Mouse (Mus musculus) forebrain, embryonic 11.5 days (tissue): Measurements from ENCODE around the gene Stk36. TPM values are rescaled to one million over a fixed set of nuclear protein-coding genes. Genes with fewer than 3 reads are reported as not detected.
A peak's percentile ranks its signal among the peaks of the same experiment; 100 is the strongest.

Experiments
- ATAC-seq: fragments of 200-750 bp; cut with Nextera tagmentation; replicated peaks from 2 replicates; pipeline ENCODE4 v1.8.0; 2017; ENCODE audit warnings: moderate TSS enrichment; ENCODE audit not compliant: low FRiP score
- DNase-seq: peaks from one replicate; pipeline ENCODE4 v3.0.0-alpha.2; 2017; ENCODE audit warnings: low spot score
- H3K27ac ChIP-seq: fragments of 300-500 bp; sonication (generic); 2 replicates; pipeline ENCODE4 v1.5.1; 2014; ENCODE audit warnings: low read depth, low read length
- H3K27me3 ChIP-seq: fragments of 300-500 bp; sonication (generic); 2 replicates; pipeline ENCODE4 v1.6.1; 2014; ENCODE audit warnings: mild to moderate bottlenecking, low read length, mixed read lengths; ENCODE audit not compliant: control insufficient read depth, insufficient read depth
- H3K36me3 ChIP-seq: fragments of 300-500 bp; sonication (generic); 2 replicates; pipeline ENCODE4 v1.6.1; 2014; ENCODE audit warnings: mild to moderate bottlenecking, low read length, moderate library complexity, mixed read lengths; ENCODE audit not compliant: control insufficient read depth, insufficient read depth
- H3K4me1 ChIP-seq: fragments of 300-500 bp; sonication (generic); replicated peaks from 2 replicates; pipeline ENCODE4 v1.6.1; 2014; ENCODE audit warnings: low read length, mixed read lengths; ENCODE audit not compliant: control insufficient read depth, insufficient read depth
- H3K4me2 ChIP-seq: fragments of 300-500 bp; sonication (generic); 2 replicates; pipeline ENCODE4 v1.6.1; 2014; ENCODE audit warnings: low read depth, mild to moderate bottlenecking, low read length, moderate library complexity, mixed read lengths; ENCODE audit not compliant: severe bottlenecking
- H3K4me3 ChIP-seq: fragments of 300-500 bp; sonication (generic); 2 replicates; pipeline ENCODE4 v1.5.1; 2014; ENCODE audit warnings: low read depth, low read length
- H3K9ac ChIP-seq: fragments of 300-500 bp; sonication (generic); 2 replicates; pipeline ENCODE4 v1.6.1; 2014; ENCODE audit warnings: low read length
- H3K9me3 ChIP-seq: fragments of 300-500 bp; sonication (generic); 2 replicates; pipeline ENCODE4 v1.6.1; 2016; ENCODE audit warnings: low read length, mixed read lengths; ENCODE audit not compliant: control insufficient read depth
- WGBS: fragments of 180-500 bp; shearing (Covaris S2); extraction: QIAGEN DNeasy Blood & Tissue Kit; methylation state at CpG from one replicate; pipeline ENCODE4 v1.1.7; 2014; 5-methylcytosine and 5-hydroxymethylcytosine counted together
- polyA plus RNA-seq: library from polyadenylated mRNA; unstranded; fragments of >200 nt; fragmentation: Nextera tagmentation; extraction: Ambion mirVana; gene quantifications from 2 replicates; pipeline ENCODE4 v1.2.1, GENCODE M21; 2014

Gene Stk36
- polyA plus RNA-seq, 1 experiment from 2014 or later = 18.0 TPM

GRCm38 (mm10) chr1:74643926-74644325 is 42.7 kb downstream of the Stk36 start:
- ATAC-seq (no peak), DNase-seq (no peak)
- H3K4me3 ChIP-seq = no peak overlapping the region
- no peaks in the 10 kb centered on the region for H3K4me1 ChIP-seq
- H3K4me2 ChIP-seq = no peak overlapping the region
- H3K36me3 ChIP-seq = no peaks in the 10 kb centered on the region
- H3K9me3 ChIP-seq = no peaks in the 10 kb centered on the region
- no peak overlapping the region for H3K9ac ChIP-seq
- H3K27ac ChIP-seq = no peak overlapping the region
- no peaks in the 10 kb centered on the region for H3K27me3 ChIP-seq

GRCm38 (mm10) chr1:74661448-74662195 is 60.4 kb downstream of the Stk36 start, which contains the start of gene Ttll4:
TSS of gene Ttll4 (plus strand) at chr1:74661745.
- WGBS = 1% methylated on average over 66 of the region's 66 CpGs
- ATAC-seq = peak; percentile 98

GRCm38 (mm10) chr1:74662253-74662865 is 61.1 kb downstream of the Stk36 start:
- no peak for DNase-seq
- Histone ChIP-seq H3K27ac (peak overlapping the region; percentile 43; the same call in 1 of the 2 replicates), H3K4me3 (peak overlapping the region; percentile 59), H3K9ac (peak overlapping the region; percentile 77), H3K4me2 (peak overlapping the region; percentile 67), H3K36me3 (no peaks in the 10 kb centered on the region), H3K27me3 (no peaks in the 10 kb centered on the region), H3K9me3 (no peaks in the 10 kb centered on the region), H3K4me1 (0 out of 2 replicates have a peak, but pooled peaks cover 1% of the 10 kb centered on the region)
- 4% methylated on average over 13 of the region's 13 CpGs for WGBS
- no peak; the same call in 1 of the 2 replicates for ATAC-seq

More at GRCm38 (mm10) chr1:74661448-74662195, 60.4 kb downstream of the Stk36 start, which contains the start of gene Ttll4:
- peak within 1 kb of the TSS; percentile 43 for H3K27ac ChIP-seq
- peak within 1 kb of the TSS; percentile 59 for H3K4me3 ChIP-seq
- H3K9ac ChIP-seq = peak within 1 kb of the TSS; percentile 77
- no peaks in the 10 kb centered on the region for H3K36me3 ChIP-seq
- DNase-seq = peak; percentile 98
- H3K4me1 ChIP-seq = 0 out of 2 replicates have a peak, but pooled peaks cover 1% of the 10 kb centered on the region
- peak within 1 kb of the TSS; percentile 67 for H3K4me2 ChIP-seq
- no peaks in the 10 kb centered on the region for H3K9me3 ChIP-seq
- H3K27me3 ChIP-seq = no peaks in the 10 kb centered on the region

GRCm38 (mm10) chr1:74665153-74665552 is 63.9 kb downstream of the Stk36 start:
- no peak for ATAC-seq
- WGBS = 85% methylated on average over 6 of the region's 6 CpGs
- no peaks in the 10 kb centered on the region for H3K36me3 ChIP-seq
- 0 out of 2 replicates have a peak, but pooled peaks cover 1% of the 10 kb centered on the region for H3K4me1 ChIP-seq
- H3K27me3 ChIP-seq = no peaks in the 10 kb centered on the region
- no peak for DNase-seq
- H3K4me2 ChIP-seq = no peak overlapping the region
- no peak overlapping the region for H3K27ac ChIP-seq
- H3K4me3 ChIP-seq = no peak overlapping the region
- H3K9me3 ChIP-seq = no peaks in the 10 kb centered on the region
- H3K9ac ChIP-seq = no peak overlapping the region

- Histone ChIP-seq H3K4me1 (no peaks in the 10 kb centered on the region), H3K9me3 (no peaks in the 10 kb centered on the region), H3K27me3 (no peaks in the 10 kb centered on the region), H3K4me2 (no peak overlapping the region), H3K4me3 (no peak overlapping the region), H3K27ac (no peak overlapping the region), H3K9ac (no peak overlapping the region), H3K36me3 (peaks cover 4% of the 10 kb centered on the region; the same call in 1 of the 2 replicates)
- WGBS = 95% methylated on average over 3 of the region's 3 CpGs
- ATAC-seq (no peak), DNase-seq (no peak)
These were observed 67.1 kb downstream of the Stk36 start for GRCm38 (mm10) chr1:74668371-74668770.

- Histone ChIP-seq H3K4me2 (no peak overlapping the region), H3K27me3 (no peaks in the 10 kb centered on the region), H3K4me3 (no peak overlapping the region), H3K9ac (no peak overlapping the region), H3K9me3 (no peaks in the 10 kb centered on the region), H3K36me3 (peaks cover 4% of the 10 kb centered on the region; the same call in 1 of the 2 replicates), H3K4me1 (no peaks in the 10 kb centered on the region), H3K27ac (no peak overlapping the region)
- WGBS = 91% methylated on average over 7 of the region's 7 CpGs
- DNase-seq (no peak), ATAC-seq (no peak)
These were observed 71.5 kb downstream of the Stk36 start for GRCm38 (mm10) chr1:74672731-74673130.

- Histone ChIP-seq H3K4me3 (no peak overlapping the region), H3K27me3 (no peaks in the 10 kb centered on the region), H3K9ac (no peak overlapping the region), H3K9me3 (no peaks in the 10 kb centered on the region), H3K4me2 (no peak overlapping the region), H3K36me3 (peaks cover 11% of the 10 kb centered on the region; the same call in 1 of the 2 replicates), H3K4me1 (no peaks in the 10 kb centered on the region), H3K27ac (no peak overlapping the region)
- ATAC-seq = no peak
- 93% methylated on average over 3 of the region's 3 CpGs for WGBS
- DNase-seq = no peak
These were observed 75.6 kb downstream of the Stk36 start for GRCm38 (mm10) chr1:74676863-74677262.

- no peak overlapping the region for H3K27ac ChIP-seq
- H3K4me1 ChIP-seq = no peaks in the 10 kb centered on the region
- no peak for DNase-seq
- peaks cover 8% of the 10 kb centered on the region; the same call in 1 of the 2 replicates for H3K36me3 ChIP-seq
- WGBS = 83% methylated on average over 1 of the region's 1 CpGs
- ATAC-seq = no peak
- no peak overlapping the region for H3K9ac ChIP-seq
- H3K4me2 ChIP-seq = no peak overlapping the region
- H3K27me3 ChIP-seq = no peaks in the 10 kb centered on the region
- H3K9me3 ChIP-seq = no peaks in the 10 kb centered on the region
- H3K4me3 ChIP-seq = no peak overlapping the region
These were observed 76.6 kb downstream of the Stk36 start for GRCm38 (mm10) chr1:74677843-74678242.
